Mouse (Mus musculus) heart, embryonic 10.5 days (tissue): ENCODE data around the gene Unc119b. TPM values are rescaled to one million over a fixed set of nuclear protein-coding genes. Genes with fewer than 3 reads are reported as not detected.
"Not testable (repeated sequence)": the region's sequence is repeated elsewhere in the genome, so short reads cannot be mapped to it uniquely, and the experiment has no call there.

ENCODE experiments used
- DNase-seq: peaks from one replicate; pipeline ENCODE4 v3.0.0-alpha.2; 2017; ENCODE audit warnings: low spot score
- H3K27ac ChIP-seq: fragments of 300-500 bp; sonication (generic); 2 replicates; pipeline ENCODE4 v1.5.1; 2016; ENCODE audit warnings: mild to moderate bottlenecking
- H3K27me3 ChIP-seq: fragments of 300-500 bp; sonication (generic); 2 replicates; pipeline ENCODE4 v1.6.1; 2016; ENCODE audit warnings: mild to moderate bottlenecking; ENCODE audit not compliant: poor library complexity, insufficient read depth, severe bottlenecking
- H3K36me3 ChIP-seq: fragments of 300-500 bp; sonication (generic); 2 replicates; pipeline ENCODE4 v1.6.1; 2016; ENCODE audit warnings: mild to moderate bottlenecking, moderate library complexity
- H3K4me1 ChIP-seq: fragments of 300-500 bp; sonication (generic); 2 replicates; pipeline ENCODE4 v1.6.1; 2016; ENCODE audit warnings: mild to moderate bottlenecking
- H3K4me3 ChIP-seq: fragments of 300-500 bp; sonication (generic); 2 replicates; pipeline ENCODE4 v1.5.1; 2016; ENCODE audit warnings: mild to moderate bottlenecking, moderate library complexity
- H3K9me3 ChIP-seq: fragments of 300-500 bp; sonication (generic); 2 replicates; pipeline ENCODE4 v1.6.1; 2016; ENCODE audit warnings: mild to moderate bottlenecking, moderate library complexity
- WGBS: fragments of 180-500 bp; shearing (Covaris S2); methylation state at CpG from one replicate; pipeline ENCODE4 v1.1.7; 2016; 5-methylcytosine and 5-hydroxymethylcytosine counted together
- polyA plus RNA-seq: library from polyadenylated mRNA; unstranded; fragments of >200 nt; fragmentation: Nextera tagmentation; extraction: Ambion mirVana; gene quantifications from 2 replicates; pipeline ENCODE4 v1.2.1, GENCODE M21; 2016

Unc119b gene
- polyA plus RNA-seq, 1 experiment from 2014 or later: 35.8 TPM

- H3K27ac ChIP-seq: peak overlapping the region; percentile 2
- H3K9me3 ChIP-seq: no peaks in the 10 kb centered on the region
- H3K4me3 ChIP-seq: no peak overlapping the region
- peaks cover 36% of the 10 kb centered on the region for H3K4me1 ChIP-seq
- DNase-seq: no peak
- no peaks in the 10 kb centered on the region for H3K27me3 ChIP-seq
- no peaks in the 10 kb centered on the region for H3K36me3 ChIP-seq
- WGBS: 57% methylated on average over 11 of the region's 11 CpGs
These were observed 31.4 kb upstream of the Unc119b start for GRCm38 (mm10) chr5:115165895-115166814.

- Histone ChIP-seq H3K27me3 (no peaks in the 10 kb centered on the region), H3K9me3 (no peaks in the 10 kb centered on the region), H3K36me3 (no peaks in the 10 kb centered on the region), H3K4me1 (peaks cover 38% of the 10 kb centered on the region), H3K4me3 (no peak overlapping the region), H3K27ac (no peak overlapping the region)
- no peak for DNase-seq
- 54% methylated on average over 9 of the region's 9 CpGs for WGBS
These were observed 30.6 kb upstream of the Unc119b start for GRCm38 (mm10) chr5:115165351-115165750.

- not testable (repeated sequence) for H3K4me3 ChIP-seq, DNase-seq, H3K36me3 ChIP-seq, H3K9me3 ChIP-seq, H3K27me3 ChIP-seq, H3K27ac ChIP-seq
- H3K4me1 ChIP-seq: peaks cover 41% of the 10 kb centered on the region
- WGBS: 76% methylated on average over 4 of the region's 4 CpGs
These were observed 29.7 kb upstream of the Unc119b start for GRCm38 (mm10) chr5:115164446-115164845.

- DNase-seq: no peak
- WGBS: 33% methylated on average over 8 of the region's 8 CpGs
- Histone ChIP-seq H3K9me3 (no peaks in the 10 kb centered on the region), H3K4me3 (peak overlapping the region; percentile 12; the same call in 1 of the 2 replicates), H3K27ac (no peak overlapping the region), H3K27me3 (no peaks in the 10 kb centered on the region), H3K4me1 (peaks cover 42% of the 10 kb centered on the region), H3K36me3 (no peaks in the 10 kb centered on the region)
These were observed 28.8 kb upstream of the Unc119b start for GRCm38 (mm10) chr5:115163563-115163962.

- not testable (repeated sequence) for H3K27ac ChIP-seq, H3K27me3 ChIP-seq, H3K4me3 ChIP-seq, H3K9me3 ChIP-seq, DNase-seq, H3K36me3 ChIP-seq
- WGBS: 56% methylated on average over 1 of the region's 1 CpGs
- peaks cover 35% of the 10 kb centered on the region for H3K4me1 ChIP-seq
These were observed 27.1 kb upstream of the Unc119b start for GRCm38 (mm10) chr5:115161940-115162279.

GRCm38 (mm10) chr5:115161064-115161939 is 26.5 kb upstream of the Unc119b start:
- Histone ChIP-seq H3K4me1 (peaks cover 36% of the 10 kb centered on the region), H3K9me3 (no peaks in the 10 kb centered on the region), H3K36me3 (no peaks in the 10 kb centered on the region), H3K27me3 (no peaks in the 10 kb centered on the region), H3K27ac (peak overlapping the region; percentile 59; the same call in 1 of the 2 replicates), H3K4me3 (peak overlapping the region; percentile 27; the same call in 1 of the 2 replicates)
- WGBS: 46% methylated on average over 13 of the region's 13 CpGs
- DNase-seq: no peak

- WGBS: 74% methylated on average over 6 of the region's 6 CpGs
- H3K4me3 ChIP-seq: no peak overlapping the region
- no peaks in the 10 kb centered on the region for H3K36me3 ChIP-seq
- DNase-seq: no peak
- no peaks in the 10 kb centered on the region for H3K27me3 ChIP-seq
- no peak overlapping the region; the same call in 1 of the 2 replicates for H3K27ac ChIP-seq
- H3K4me1 ChIP-seq: peaks cover 40% of the 10 kb centered on the region
- no peaks in the 10 kb centered on the region for H3K9me3 ChIP-seq
These were observed 25.9 kb upstream of the Unc119b start for GRCm38 (mm10) chr5:115160655-115161054.

- no peaks in the 10 kb centered on the region for H3K9me3 ChIP-seq
- WGBS: 40% methylated on average over 12 of the region's 12 CpGs
- peak overlapping the region; percentile 97 for H3K27ac ChIP-seq
- H3K4me3 ChIP-seq: peak overlapping the region; percentile 98
- no peaks in the 10 kb centered on the region for H3K36me3 ChIP-seq
- H3K27me3 ChIP-seq: no peaks in the 10 kb centered on the region
- no peak for DNase-seq
- H3K4me1 ChIP-seq: peaks cover 55% of the 10 kb centered on the region
These were observed 24.4 kb upstream of the Unc119b start for GRCm38 (mm10) chr5:115159165-115159564.

- peak; percentile 99 for DNase-seq
- no peaks in the 10 kb centered on the region for H3K9me3 ChIP-seq
- peak within 1 kb of the TSS; percentile 98 for H3K4me3 ChIP-seq
- H3K27me3 ChIP-seq: no peaks in the 10 kb centered on the region
- peaks cover 62% of the 10 kb centered on the region for H3K4me1 ChIP-seq
- peak within 1 kb of the TSS; percentile 97 for H3K27ac ChIP-seq
- peaks cover 5% of the 10 kb centered on the region; the same call in 1 of the 2 replicates for H3K36me3 ChIP-seq
- under 1% methylated on average over 71 of the region's 78 CpGs for WGBS
These were observed 23.5 kb upstream of the Unc119b start, which contains the start of gene Mlec for GRCm38 (mm10) chr5:115158040-115158983. TSS of gene Mlec (minus strand) at chr5:115158179.

- no peak for DNase-seq
- H3K4me1 ChIP-seq: peaks cover 69% of the 10 kb centered on the region
- H3K9me3 ChIP-seq: no peaks in the 10 kb centered on the region
- 3% methylated on average over 26 of the region's 26 CpGs for WGBS
- H3K27me3 ChIP-seq: no peaks in the 10 kb centered on the region
- peaks cover 11% of the 10 kb centered on the region; the same call in 1 of the 2 replicates for H3K36me3 ChIP-seq
- H3K4me3 ChIP-seq: peak overlapping the region; percentile 98
- H3K27ac ChIP-seq: peak overlapping the region; percentile 97
These were observed 22.3 kb upstream of the Unc119b start for GRCm38 (mm10) chr5:115156933-115157589.

- no peak for DNase-seq
- H3K27ac ChIP-seq: peak overlapping the region; percentile 97
- H3K4me1 ChIP-seq: peaks cover 72% of the 10 kb centered on the region
- H3K4me3 ChIP-seq: peak overlapping the region; percentile 98
- H3K27me3 ChIP-seq: no peaks in the 10 kb centered on the region
- peaks cover 16% of the 10 kb centered on the region for H3K36me3 ChIP-seq
- H3K9me3 ChIP-seq: no peaks in the 10 kb centered on the region
- WGBS: 56% methylated on average over 7 of the region's 7 CpGs
These were observed 21.6 kb upstream of the Unc119b start for GRCm38 (mm10) chr5:115156401-115156800.
